Mouse (Mus musculus): ENCODE results near the gene Arhgap9. TPM values are rescaled to one million over a fixed set of nuclear protein-coding genes. Genes with fewer than 3 reads are reported as not detected.
A peak's percentile ranks its signal among the peaks of the same experiment; 100 is the strongest.
"Not testable (repeated sequence)": the region's sequence is repeated elsewhere in the genome, so short reads cannot be mapped to it uniquely, and the experiment has no call there.

Arhgap9 gene
- polyA plus RNA-seq, 1 experiment from 2014 or later, result 4.4 TPM

DNA sequence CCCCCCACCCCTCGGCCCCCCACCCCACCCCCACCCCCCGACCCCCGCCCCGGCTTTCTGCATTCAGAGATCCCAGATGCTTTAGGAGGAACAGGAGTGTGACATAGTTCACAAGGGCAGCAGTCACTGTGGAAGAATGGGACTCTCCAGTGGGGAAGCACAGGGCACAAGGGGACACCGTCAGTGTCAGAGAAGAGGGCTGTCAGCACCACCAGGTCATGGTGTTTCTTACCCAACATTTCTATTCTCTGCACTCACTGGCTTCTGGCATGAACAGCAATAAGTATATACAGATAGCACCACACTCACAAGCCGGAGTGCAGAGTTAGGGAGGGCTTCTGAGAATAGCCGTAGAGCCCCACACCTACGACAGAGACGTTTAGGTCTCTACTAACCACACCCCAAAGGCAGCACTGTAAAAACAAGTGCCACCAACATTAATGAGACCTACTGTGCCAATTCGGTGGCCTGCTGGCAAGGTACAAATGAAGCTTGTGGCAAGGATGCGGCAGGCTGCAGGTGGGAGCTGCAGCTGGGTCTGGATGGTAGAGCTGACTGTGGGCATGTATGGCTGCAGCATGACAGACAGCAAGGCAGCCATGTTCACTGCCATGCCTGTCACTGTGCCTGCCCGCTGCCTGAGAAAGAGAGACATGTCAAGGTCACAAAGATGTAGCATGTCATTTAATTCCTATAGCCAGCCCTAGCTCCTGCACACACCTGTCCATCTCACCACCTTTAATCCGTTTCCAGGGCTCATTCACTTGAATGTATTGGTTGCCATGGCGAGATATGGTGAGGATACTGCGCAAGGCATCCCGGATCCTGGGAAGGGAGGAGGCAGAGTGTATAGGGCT, 24.5 kb upstream of the Arhgap9 start:
- Histone ChIP-seq H3K36me3 (ENCODE audit: control insufficient read depth, insufficient read depth, low read length) (peaks cover 89% of the 10 kb centered on the region), H3K4me1 (replicated peaks; ENCODE audit: control insufficient read depth, insufficient read depth, low read length) (peaks cover 7% of the 10 kb centered on the region; the same call in 1 of the 2 replicates), H3K9me3 (ENCODE audit: control insufficient read depth, low read length) (no peaks in the 10 kb centered on the region), H3K4me2 (ENCODE audit: low read length) (no peak overlapping the region), H3K4me3 (ENCODE audit: low read depth, low read length) (no peak overlapping the region), H3K9ac (ENCODE audit: low read length) (no peak overlapping the region), H3K27ac (ENCODE audit: low read depth) (no peak overlapping the region), H3K27me3 (replicated peaks; ENCODE audit: control insufficient read depth, insufficient read depth, low read length) (no peaks in the 10 kb centered on the region)
- DNase-seq (ENCODE audit: low spot score) (no peak), ATAC-seq (replicated peaks; ENCODE audit: low FRiP score, low TSS enrichment, low read depth) (no peak)
- 91% methylated on average over 16 of the region's 16 CpGs for WGBS

DNA sequence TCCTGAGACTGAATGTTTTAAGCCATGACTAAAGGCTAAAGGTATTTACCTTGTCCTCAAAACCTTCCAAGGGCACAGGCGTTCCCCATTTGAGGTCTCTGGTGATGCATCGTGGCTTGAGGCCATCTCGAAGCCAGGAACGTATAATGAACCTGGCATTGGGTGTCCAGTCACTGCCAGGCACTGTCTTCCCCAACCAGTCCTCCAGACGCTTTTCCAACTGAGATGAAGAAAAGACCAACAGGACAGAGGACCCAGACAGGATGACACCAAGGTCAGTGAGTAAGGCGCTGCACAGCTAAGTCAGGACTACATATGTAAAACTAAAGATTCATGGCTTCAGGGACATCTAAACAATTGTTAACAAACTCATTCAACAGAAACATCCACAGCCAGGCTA, 21.4 kb upstream of the Arhgap9 start:
- H3K36me3 ChIP-seq (ENCODE audit: control insufficient read depth, insufficient read depth, low read length), result peaks cover 97% of the 10 kb centered on the region
- DNase-seq (ENCODE audit: low spot score), result no peak

DNA sequence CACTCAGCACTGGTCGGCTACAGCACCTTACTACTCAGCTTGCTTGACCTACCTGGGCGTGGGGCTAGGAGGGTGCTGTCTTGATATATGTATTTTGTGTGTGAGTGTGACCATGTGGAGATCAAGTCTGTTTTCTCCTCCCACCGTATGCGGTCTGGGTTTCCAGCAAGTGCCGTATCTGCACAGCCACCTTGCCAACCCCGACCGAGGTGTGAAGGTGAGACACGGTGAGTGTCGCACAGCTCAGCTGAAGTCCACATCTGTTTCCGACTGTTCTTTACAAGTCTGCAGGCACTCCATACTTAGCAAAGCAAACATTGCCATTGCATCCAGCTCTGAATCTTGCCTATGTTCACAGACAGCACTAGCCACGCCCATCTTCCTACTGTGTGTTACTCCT, 18.6 kb upstream of the Arhgap9 start:
- Histone ChIP-seq H3K4me3 (ENCODE audit: low read depth, low read length) (no peak overlapping the region), H3K27me3 (replicated peaks; ENCODE audit: control insufficient read depth, insufficient read depth, low read length) (no peaks in the 10 kb centered on the region), H3K9me3 (ENCODE audit: control insufficient read depth, low read length) (no peaks in the 10 kb centered on the region), H3K4me1 (replicated peaks; ENCODE audit: control insufficient read depth, insufficient read depth, low read length) (no peaks in the 10 kb centered on the region), H3K27ac (ENCODE audit: low read depth) (no peak overlapping the region), H3K4me2 (ENCODE audit: low read length) (no peak overlapping the region), H3K36me3 (ENCODE audit: control insufficient read depth, insufficient read depth, low read length) (peaks cover 100% of the 10 kb centered on the region), H3K9ac (ENCODE audit: low read length) (no peak overlapping the region)
- 90% methylated on average over 11 of the region's 11 CpGs for WGBS
- ATAC-seq (replicated peaks; ENCODE audit: low FRiP score, low TSS enrichment, low read depth), result no peak
- DNase-seq (ENCODE audit: low spot score), result no peak

More for the DNA sequence above, 21.4 kb upstream of the Arhgap9 start:
- Histone ChIP-seq H3K9ac (ENCODE audit: low read length) (no peak overlapping the region), H3K27ac (ENCODE audit: low read depth) (no peak overlapping the region), H3K4me2 (ENCODE audit: low read length) (no peak overlapping the region), H3K4me1 (replicated peaks; ENCODE audit: control insufficient read depth, insufficient read depth, low read length) (no peaks in the 10 kb centered on the region), H3K27me3 (replicated peaks; ENCODE audit: control insufficient read depth, insufficient read depth, low read length) (no peaks in the 10 kb centered on the region), H3K9me3 (ENCODE audit: control insufficient read depth, low read length) (no peaks in the 10 kb centered on the region), H3K4me3 (ENCODE audit: low read depth, low read length) (no peak overlapping the region)
- no peak for ATAC-seq (replicated peaks; ENCODE audit: low FRiP score, low TSS enrichment, low read depth)
- WGBS, result 92% methylated on average over 6 of the region's 6 CpGs

DNA sequence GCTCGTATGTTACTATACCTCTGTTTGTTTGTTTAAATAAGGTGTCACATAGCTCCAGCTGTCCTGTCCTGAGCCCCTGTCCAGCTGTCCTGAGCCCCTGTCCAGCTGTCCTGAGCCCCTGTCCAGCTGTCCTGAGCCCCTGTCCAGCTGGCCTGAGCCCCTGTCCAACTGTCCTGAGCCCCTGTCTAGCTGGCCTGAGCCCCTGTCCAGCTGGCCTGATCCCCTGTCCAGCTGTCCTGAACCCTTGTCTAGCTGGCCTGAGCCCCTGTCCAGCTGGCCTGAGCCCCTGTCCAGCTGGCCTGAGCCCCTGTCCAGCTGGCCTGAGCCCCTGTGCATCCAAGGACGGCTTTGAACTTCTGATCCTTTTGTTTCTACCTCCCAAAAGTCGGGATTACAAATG, 12.6 kb upstream of the Arhgap9 start:
- peaks cover 59% of the 10 kb centered on the region for H3K36me3 ChIP-seq (ENCODE audit: control insufficient read depth, insufficient read depth, low read length)
- H3K4me1 ChIP-seq (replicated peaks; ENCODE audit: control insufficient read depth, insufficient read depth, low read length); DNase-seq (ENCODE audit: low spot score); H3K27me3 ChIP-seq (replicated peaks; ENCODE audit: control insufficient read depth, insufficient read depth, low read length); H3K4me3 ChIP-seq (ENCODE audit: low read depth, low read length); ATAC-seq (replicated peaks; ENCODE audit: low FRiP score, low TSS enrichment, low read depth); H3K27ac ChIP-seq (ENCODE audit: low read depth); H3K4me2 ChIP-seq (ENCODE audit: low read length); H3K9me3 ChIP-seq (ENCODE audit: control insufficient read depth, low read length); H3K9ac ChIP-seq (ENCODE audit: low read length): not testable (repeated sequence)
- 88% methylated on average over 3 of the region's 3 CpGs for WGBS

DNA sequence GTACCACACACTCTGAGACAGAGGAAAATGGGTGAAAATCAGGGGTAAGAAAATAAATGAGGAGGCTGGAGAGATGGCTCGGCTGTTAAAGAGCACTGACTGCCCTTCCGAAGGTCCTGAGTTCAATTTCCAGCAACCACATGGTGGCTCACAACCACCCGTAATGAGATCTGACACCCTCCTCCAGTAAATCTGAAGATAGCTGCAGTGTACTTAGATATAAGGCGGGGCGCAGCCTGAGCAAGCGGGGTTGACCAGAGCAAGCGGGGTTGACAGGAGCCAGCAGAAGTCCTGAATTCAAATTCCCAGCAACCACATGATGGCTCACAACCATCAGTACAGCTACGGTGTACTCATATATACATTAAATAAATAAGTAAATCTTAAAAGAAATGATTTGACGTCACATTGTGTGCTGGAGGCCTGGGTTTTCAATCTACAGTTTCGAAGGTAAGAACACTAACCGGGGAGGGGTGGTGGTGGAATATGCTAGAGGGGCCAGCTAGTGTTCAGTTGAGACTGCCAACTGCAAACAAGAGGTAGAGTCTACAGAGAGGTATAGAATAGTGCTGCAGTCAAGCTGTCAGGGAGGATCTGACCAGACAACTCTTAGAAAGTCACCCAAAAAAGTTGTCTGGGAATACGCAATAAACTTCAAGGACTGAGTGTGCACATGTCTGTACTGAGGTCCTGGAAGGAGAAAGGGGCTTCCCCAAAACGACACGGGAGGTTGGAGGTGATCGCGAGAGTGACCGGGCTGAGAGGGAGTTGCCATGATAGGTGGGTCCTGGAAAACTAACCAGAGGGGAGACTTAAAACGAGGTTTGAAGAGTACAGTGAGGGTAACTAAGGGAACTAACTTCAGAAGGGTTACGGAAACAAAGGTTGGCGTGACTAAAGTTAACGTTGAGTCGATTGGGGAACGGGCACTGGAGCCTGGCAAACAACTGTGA, 11.0 kb upstream of the Arhgap9 start:
- H3K4me1 ChIP-seq (replicated peaks; ENCODE audit: control insufficient read depth, insufficient read depth, low read length), result peaks cover 8% of the 10 kb centered on the region
- no peak for DNase-seq (ENCODE audit: low spot score)
- 37% methylated on average over 23 of the region's 23 CpGs for WGBS

DNA sequence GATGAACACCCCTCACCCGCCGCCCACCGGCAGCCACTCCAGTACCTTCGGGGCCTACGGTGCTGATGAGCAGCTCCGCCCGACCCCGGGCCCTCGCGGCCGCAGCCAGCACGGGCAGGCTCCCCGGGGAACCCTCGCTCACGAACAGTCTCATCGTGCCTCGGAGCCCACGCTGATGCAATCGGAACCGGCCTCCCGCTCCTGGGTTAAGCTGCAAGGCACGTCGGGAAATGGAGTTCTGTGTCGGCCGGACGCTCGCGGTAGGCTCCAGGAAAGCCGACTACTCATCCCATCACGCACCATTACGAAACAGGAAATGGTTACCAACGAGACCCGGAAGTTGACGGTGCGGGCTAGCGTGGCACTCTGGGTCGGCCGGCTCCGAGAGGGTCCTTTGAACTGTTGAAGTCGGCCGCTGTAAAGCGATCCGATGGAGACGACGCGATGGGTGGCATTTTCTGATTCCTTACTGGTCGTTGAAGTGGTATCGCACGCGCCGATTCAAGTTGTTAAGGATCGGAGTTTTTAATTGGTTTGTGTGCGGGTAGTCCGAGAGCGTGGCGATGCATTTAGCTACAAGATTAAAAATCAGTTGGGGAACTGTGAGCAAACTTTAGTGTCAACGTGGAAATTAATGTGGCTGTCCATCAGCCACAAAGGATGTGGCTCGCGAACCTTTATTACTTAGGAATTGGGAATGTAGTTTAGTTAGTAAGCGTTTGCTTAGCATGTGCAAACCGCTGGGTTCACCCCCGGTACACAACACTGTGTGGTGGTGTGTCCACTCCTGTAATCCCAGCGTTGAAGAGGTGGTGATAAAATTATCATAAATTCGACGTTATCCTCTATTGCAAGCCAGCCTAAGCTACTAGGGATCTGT, 10.0 kb upstream of the Arhgap9 start, which contains the start of gene Mars:
Mars (minus strand) TSS at position 311 of the 880 bp plus-strand sequence.
- under 1% methylated on average over 65 of the region's 65 CpGs for WGBS
- DNase-seq (ENCODE audit: low spot score), result peak; percentile 93

More for the DNA sequence above, 11.0 kb upstream of the Arhgap9 start:
- peaks cover 42% of the 10 kb centered on the region for H3K36me3 ChIP-seq (ENCODE audit: control insufficient read depth, insufficient read depth, low read length)
- H3K27ac ChIP-seq (ENCODE audit: low read depth), result peak overlapping the region; percentile 70; the same call in 1 of the 2 replicates
- peak; percentile 53 for ATAC-seq (replicated peaks; ENCODE audit: low FRiP score, low TSS enrichment, low read depth)
- peak overlapping the region; percentile 86 for H3K4me2 ChIP-seq (ENCODE audit: low read length)
- no peaks in the 10 kb centered on the region for H3K27me3 ChIP-seq (replicated peaks; ENCODE audit: control insufficient read depth, insufficient read depth, low read length)
- peak overlapping the region; percentile 74 for H3K4me3 ChIP-seq (ENCODE audit: low read depth, low read length)
- H3K9me3 ChIP-seq (ENCODE audit: control insufficient read depth, low read length), result no peaks in the 10 kb centered on the region
- peak overlapping the region; percentile 68 for H3K9ac ChIP-seq (ENCODE audit: low read length)

DNA sequence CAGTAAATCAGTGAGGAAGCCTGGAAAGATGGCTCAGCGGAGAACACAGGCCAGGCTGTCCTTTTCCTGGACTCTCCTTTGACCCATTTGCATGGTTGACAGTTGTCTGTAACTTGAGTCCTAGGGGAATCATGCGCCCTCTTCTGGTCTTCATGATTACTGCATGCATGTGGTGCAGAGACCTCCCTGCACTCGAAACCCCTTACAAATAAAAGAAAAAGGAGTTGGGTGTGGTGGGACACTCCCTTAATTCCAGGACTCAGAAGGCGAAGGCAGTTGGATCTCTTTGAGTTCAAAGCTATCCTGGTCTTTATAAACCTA, 9.4 kb upstream of the Arhgap9 start:
- Histone ChIP-seq H3K4me3 (ENCODE audit: low read depth, low read length) (peak overlapping the region; percentile 74), H3K9me3 (ENCODE audit: control insufficient read depth, low read length) (no peaks in the 10 kb centered on the region), H3K4me2 (ENCODE audit: low read length) (peak overlapping the region; percentile 91), H3K27me3 (replicated peaks; ENCODE audit: control insufficient read depth, insufficient read depth, low read length) (no peaks in the 10 kb centered on the region), H3K27ac (ENCODE audit: low read depth) (peak overlapping the region; percentile 65), H3K36me3 (ENCODE audit: control insufficient read depth, insufficient read depth, low read length) (peaks cover 27% of the 10 kb centered on the region), H3K4me1 (replicated peaks; ENCODE audit: control insufficient read depth, insufficient read depth, low read length) (peaks cover 8% of the 10 kb centered on the region), H3K9ac (ENCODE audit: low read length) (peak overlapping the region; percentile 68; the same call in 1 of the 2 replicates)
- peak; percentile 94 for DNase-seq (ENCODE audit: low spot score)
- WGBS, result under 1% methylated on average over 4 of the region's 4 CpGs
- peak; percentile 54 for ATAC-seq (replicated peaks; ENCODE audit: low FRiP score, low TSS enrichment, low read depth)

More for the DNA sequence above, 10.0 kb upstream of the Arhgap9 start, which contains the start of gene Mars:
- no peaks in the 10 kb centered on the region for H3K27me3 ChIP-seq (replicated peaks; ENCODE audit: control insufficient read depth, insufficient read depth, low read length)
- peak within 1 kb of the TSS; percentile 70 for H3K27ac ChIP-seq (ENCODE audit: low read depth)
- H3K4me1 ChIP-seq (replicated peaks; ENCODE audit: control insufficient read depth, insufficient read depth, low read length), result peaks cover 8% of the 10 kb centered on the region
- peak within 1 kb of the TSS; percentile 74 for H3K4me3 ChIP-seq (ENCODE audit: low read depth, low read length)
- peaks cover 33% of the 10 kb centered on the region for H3K36me3 ChIP-seq (ENCODE audit: control insufficient read depth, insufficient read depth, low read length)
- peak; percentile 96 for ATAC-seq (replicated peaks; ENCODE audit: low FRiP score, low TSS enrichment, low read depth)
- peak within 1 kb of the TSS; percentile 68 for H3K9ac ChIP-seq (ENCODE audit: low read length)
- no peaks in the 10 kb centered on the region for H3K9me3 ChIP-seq (ENCODE audit: control insufficient read depth, low read length)
- peak within 1 kb of the TSS; percentile 91 for H3K4me2 ChIP-seq (ENCODE audit: low read length)

DNA sequence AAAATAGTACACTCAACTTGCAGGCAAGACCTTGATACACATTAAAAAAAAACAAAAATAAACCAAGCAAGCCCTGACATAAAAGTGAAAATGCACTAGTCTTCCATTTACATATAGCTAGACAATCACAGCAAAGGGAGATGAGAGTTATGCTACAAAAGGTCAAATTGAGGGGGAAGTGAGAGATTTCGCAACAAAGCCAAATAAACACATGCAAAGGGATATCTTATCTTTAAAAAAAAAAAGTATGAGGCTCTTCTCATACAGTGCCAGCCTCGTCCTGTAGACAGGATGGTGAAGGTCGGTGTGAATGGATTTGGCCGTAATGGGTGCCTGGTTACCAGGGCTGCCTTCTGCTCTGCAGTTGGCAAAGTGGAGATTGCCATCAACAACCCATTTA, 8.9 kb upstream of the Arhgap9 start:
- 66% methylated on average over 4 of the region's 4 CpGs for WGBS
- no peak overlapping the region for H3K4me2 ChIP-seq (ENCODE audit: low read length)
- no peak overlapping the region for H3K4me3 ChIP-seq (ENCODE audit: low read depth, low read length)
- DNase-seq (ENCODE audit: low spot score) (no peak), ATAC-seq (replicated peaks; ENCODE audit: low FRiP score, low TSS enrichment, low read depth) (no peak)
- H3K9me3 ChIP-seq (ENCODE audit: control insufficient read depth, low read length), result no peaks in the 10 kb centered on the region
- no peak overlapping the region for H3K27ac ChIP-seq (ENCODE audit: low read depth)
- no peaks in the 10 kb centered on the region for H3K27me3 ChIP-seq (replicated peaks; ENCODE audit: control insufficient read depth, insufficient read depth, low read length)
- peaks cover 8% of the 10 kb centered on the region for H3K4me1 ChIP-seq (replicated peaks; ENCODE audit: control insufficient read depth, insufficient read depth, low read length)
- H3K9ac ChIP-seq (ENCODE audit: low read length), result no peak overlapping the region
- H3K36me3 ChIP-seq (ENCODE audit: control insufficient read depth, insufficient read depth, low read length), result peaks cover 22% of the 10 kb centered on the region

Data from intestine, embryonic 14.5 days (tissue).